Mouse (Mus musculus) G1E (cell line): ENCODE measurements around the gene Ecsit.

ENCODE experiments used
- CTCF ChIP-seq: IDR thresholded peaks from 2 replicates; pipeline ENCODE4 v1.5.1; 2012; ENCODE audit warnings: low read depth, low read length, inconsistent platforms, mixed read lengths
- GATA1 ChIP-seq: IDR thresholded peaks from 2 replicates; pipeline ENCODE4 v1.6.1; 2012; ENCODE audit warnings: borderline replicate concordance, low read length, inconsistent platforms, mixed read lengths
- GATA2 ChIP-seq: IDR thresholded peaks from 2 replicates; pipeline ENCODE4 v1.6.1; 2012; ENCODE audit warnings: low read depth, low read length, inconsistent platforms, borderline replicate concordance
- POLR2AphosphoS5 ChIP-seq: IDR thresholded peaks from 2 replicates; pipeline ENCODE4 v1.6.1; 2012; ENCODE audit warnings: low read depth, low read length, inconsistent platforms; ENCODE audit not compliant: insufficient replicate concordance
- TAL1 ChIP-seq: conservative IDR thresholded peaks from 2 replicates; pipeline ENCODE4 v1.6.1; 2012; ENCODE audit warnings: low read depth, low read length, inconsistent platforms, mixed read lengths

GRCm38 (mm10) chr9:22051958-22052254 lies 33.3 kb downstream of the Ecsit start, which contains the start of gene Elavl3:
- TF ChIP-seq CTCF (no peak), GATA1 (no peak), TAL1 (no peak), GATA2 (no peak), POLR2AphosphoS5 (no peak)
